Mouse (Mus musculus) liver, postnatal 0 days (tissue): ENCODE results near the gene Cgref1. TPM values are rescaled to one million over a fixed set of nuclear protein-coding genes. Genes with fewer than 3 reads are reported as not detected.

Experiments
- ATAC-seq: fragments of 200-750 bp; cut with Nextera tagmentation; 2 replicates; pipeline ENCODE4 v1.8.0; 2017; ENCODE audit warnings: mild to moderate bottlenecking, moderate library complexity
- DNase-seq: peaks from one replicate; pipeline ENCODE4 v3.0.0-alpha.2; 2016
- H3K27ac ChIP-seq: fragments of 300-500 bp; sonication (generic); 2 replicates; pipeline ENCODE4 v1.5.1; 2014; ENCODE audit warnings: antibody characterized with exemption, moderate library complexity, mild to moderate bottlenecking, low read depth
- H3K27me3 ChIP-seq: fragments of 300-500 bp; sonication (generic); 2 replicates; pipeline ENCODE4 v1.6.1; 2014; ENCODE audit warnings: low read length, control low read depth, mixed read lengths; ENCODE audit not compliant: insufficient read depth
- H3K36me3 ChIP-seq: fragments of 300-500 bp; sonication (generic); replicated peaks from 2 replicates; pipeline ENCODE4 v1.6.1; 2014; ENCODE audit warnings: mild to moderate bottlenecking, control low read depth, low read length, moderate library complexity, mixed read lengths; ENCODE audit not compliant: insufficient read depth
- H3K4me1 ChIP-seq: fragments of 300-500 bp; sonication (generic); 2 replicates; pipeline ENCODE4 v1.6.1; 2014; ENCODE audit warnings: antibody characterized with exemption, mild to moderate bottlenecking, control low read depth; ENCODE audit not compliant: insufficient read depth
- H3K4me2 ChIP-seq: fragments of 300-500 bp; sonication (generic); 2 replicates; pipeline ENCODE4 v1.6.1; 2014; ENCODE audit warnings: low read depth, mild to moderate bottlenecking, low read length, moderate library complexity, mixed read lengths
- H3K4me3 ChIP-seq: fragments of 300-500 bp; sonication (generic); 2 replicates; pipeline ENCODE4 v1.5.1; 2014; ENCODE audit warnings: low read depth, low read length
- H3K9ac ChIP-seq: fragments of 300-500 bp; sonication (generic); replicated peaks from 2 replicates; pipeline ENCODE4 v1.6.1; 2014; ENCODE audit warnings: mild to moderate bottlenecking, moderate library complexity
- H3K9me3 ChIP-seq: fragments of 300-500 bp; sonication (generic); 2 replicates; pipeline ENCODE4 v1.6.1; 2016; ENCODE audit warnings: mild to moderate bottlenecking, control low read depth, low read length, mixed read lengths
- CTCF ChIP-seq: sonication (generic); IDR thresholded peaks from 2 replicates; pipeline ENCODE4 v1.5.1; 2016; ENCODE audit warnings: antibody characterized with exemption, low read depth
- EP300 ChIP-seq: IDR thresholded peaks from 2 replicates; pipeline ENCODE4 v1.6.1; 2016; ENCODE audit warnings: antibody characterized with exemption, low read depth, mild to moderate bottlenecking
- WGBS: fragments of 180-500 bp; shearing (Covaris S2); extraction: QIAGEN DNeasy Blood & Tissue Kit; methylation state at CpG from one replicate; pipeline ENCODE4 v1.1.7; 2014; ENCODE audit not compliant: insufficient replicate concordance; 5-methylcytosine and 5-hydroxymethylcytosine counted together
- polyA plus RNA-seq: library from polyadenylated mRNA; unstranded; fragments of >200 nt; fragmentation: Nextera tagmentation; extraction: Ambion mirVana; gene quantifications from 2 replicates; pipeline ENCODE4 v1.2.1, GENCODE M21; 2015

The Cgref1 gene
- polyA plus RNA-seq, 1 experiment from 2014 or later: 18.7 TPM

- Histone ChIP-seq H3K4me3 (no peak overlapping the region), H3K9me3 (no peaks in the 10 kb centered on the region), H3K4me2 (no peak overlapping the region), H3K9ac (no peak overlapping the region), H3K27ac (no peak overlapping the region), H3K36me3 (0 out of 2 replicates have a peak, but pooled peaks cover 2% of the 10 kb centered on the region), H3K27me3 (no peaks in the 10 kb centered on the region), H3K4me1 (no peaks in the 10 kb centered on the region)
- no peak for ATAC-seq
- no peak for TF ChIP-seq EP300
- peak; percentile 24; the same call in 1 of the 2 replicates for TF ChIP-seq CTCF
- DNase-seq: no peak
- WGBS: 80% methylated on average over 5 of the region's 5 CpGs
These were observed 10.5 kb downstream of the Cgref1 start for GRCm38 (mm10) chr5:30934725-30935461.

DNA sequence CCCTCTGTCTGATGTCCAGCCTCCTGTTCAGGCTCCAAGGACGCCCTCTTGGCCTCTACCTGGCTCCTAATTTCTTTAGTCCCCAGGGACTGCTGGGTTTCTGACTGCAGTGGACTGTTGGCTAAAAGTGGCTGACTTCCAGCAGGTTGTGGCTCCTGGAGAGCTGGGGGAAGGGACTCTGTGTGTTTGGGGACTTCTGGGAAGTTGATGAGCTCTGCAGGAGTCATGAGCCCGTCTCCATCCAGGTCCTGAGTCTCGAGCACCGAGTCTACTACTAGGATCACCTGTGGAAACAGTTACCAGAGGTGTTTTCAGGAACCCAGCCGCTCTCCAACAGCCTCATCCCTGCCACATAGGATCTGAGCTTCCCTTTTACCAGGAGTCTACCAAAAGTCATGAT is 11.7 kb downstream of the Cgref1 start:
- ATAC-seq (no peak), DNase-seq (no peak)
- Histone ChIP-seq H3K9ac (no peak overlapping the region), H3K4me1 (no peaks in the 10 kb centered on the region), H3K27me3 (no peaks in the 10 kb centered on the region), H3K27ac (no peak overlapping the region), H3K36me3 (peaks cover 2% of the 10 kb centered on the region; the same call in 1 of the 2 replicates), H3K4me3 (no peak overlapping the region), H3K9me3 (no peaks in the 10 kb centered on the region), H3K4me2 (no peak overlapping the region)
- TF ChIP-seq CTCF (no peak), EP300 (no peak)
- WGBS: 71% methylated on average over 5 of the region's 5 CpGs

DNA sequence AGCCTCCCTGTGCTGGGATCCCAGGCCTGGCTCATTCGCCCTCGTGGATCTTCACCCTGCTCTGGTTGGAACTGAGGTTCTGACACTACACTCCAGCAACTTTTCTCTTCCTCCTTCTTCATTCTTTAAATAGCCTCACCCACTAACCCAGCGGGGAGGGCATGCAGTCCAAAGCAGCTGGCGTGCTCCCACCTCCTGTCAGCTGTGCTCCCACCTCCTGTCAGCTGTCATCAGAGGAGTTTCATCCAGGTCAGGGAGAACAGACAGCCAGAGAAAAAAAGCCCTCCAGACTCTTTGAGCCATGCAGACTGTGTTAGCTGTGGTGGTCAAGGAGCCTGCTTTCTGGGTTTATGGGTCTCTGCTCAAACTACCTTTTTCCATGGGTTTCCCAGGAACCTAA is 14.0 kb downstream of the Cgref1 start:
- Histone ChIP-seq H3K9me3 (no peaks in the 10 kb centered on the region), H3K4me1 (no peaks in the 10 kb centered on the region; the same call in 1 of the 2 replicates), H3K4me2 (no peak overlapping the region), H3K27ac (no peak overlapping the region), H3K4me3 (no peak overlapping the region), H3K36me3 (peaks cover 6% of the 10 kb centered on the region; the same call in 1 of the 2 replicates), H3K9ac (no peak overlapping the region), H3K27me3 (no peaks in the 10 kb centered on the region)
- TF ChIP-seq EP300 (no peak), CTCF (no peak)
- 68% methylated on average over 4 of the region's 4 CpGs for WGBS
- DNase-seq (no peak), ATAC-seq (no peak)

DNA sequence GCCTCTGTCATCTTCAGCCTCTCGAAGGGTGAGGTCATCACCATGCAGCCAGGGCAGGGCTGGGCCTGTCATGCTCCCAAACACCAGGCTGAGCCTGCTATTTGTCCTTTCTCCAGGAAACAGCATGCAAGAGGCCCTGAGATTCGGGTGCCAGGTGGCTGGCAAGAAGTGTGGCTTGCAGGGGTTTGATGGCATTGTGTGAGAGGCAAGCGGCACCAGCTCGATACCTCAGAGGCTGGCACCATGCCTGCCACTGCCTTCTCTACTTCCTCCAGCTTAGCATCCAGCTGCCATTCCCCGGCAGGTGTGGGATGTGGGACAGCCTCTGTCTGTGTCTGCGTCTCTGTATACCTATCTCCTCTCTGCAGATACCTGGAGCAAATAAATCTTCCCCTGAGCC is 14.5 kb downstream of the Cgref1 start:
- 78% methylated on average over 6 of the region's 6 CpGs for WGBS
- H3K9ac ChIP-seq: no peak overlapping the region
- H3K36me3 ChIP-seq: peaks cover 6% of the 10 kb centered on the region; the same call in 1 of the 2 replicates
- no peak overlapping the region for H3K4me2 ChIP-seq
- H3K4me3 ChIP-seq: no peak overlapping the region
- H3K9me3 ChIP-seq: no peaks in the 10 kb centered on the region
- no peak for DNase-seq
- no peaks in the 10 kb centered on the region for H3K27me3 ChIP-seq
- H3K27ac ChIP-seq: no peak overlapping the region
- TF ChIP-seq EP300 (no peak), CTCF (no peak)
- ATAC-seq: no peak
- H3K4me1 ChIP-seq: no peaks in the 10 kb centered on the region; the same call in 1 of the 2 replicates

- H3K4me3 ChIP-seq: no peak overlapping the region
- H3K27me3 ChIP-seq: no peaks in the 10 kb centered on the region
- WGBS: 51% methylated on average over 4 of the region's 4 CpGs
- no peaks in the 10 kb centered on the region; the same call in 1 of the 2 replicates for H3K4me1 ChIP-seq
- TF ChIP-seq EP300 (no peak), CTCF (peak; percentile 73)
- DNase-seq (peak; percentile 72), ATAC-seq (no peak)
- no peak overlapping the region for H3K4me2 ChIP-seq
- H3K27ac ChIP-seq: no peak overlapping the region
- H3K36me3 ChIP-seq: peaks cover 6% of the 10 kb centered on the region; the same call in 1 of the 2 replicates
- H3K9ac ChIP-seq: no peak overlapping the region
- H3K9me3 ChIP-seq: no peaks in the 10 kb centered on the region
These were observed 15.3 kb downstream of the Cgref1 start for GRCm38 (mm10) chr5:30930121-30930520.

DNA sequence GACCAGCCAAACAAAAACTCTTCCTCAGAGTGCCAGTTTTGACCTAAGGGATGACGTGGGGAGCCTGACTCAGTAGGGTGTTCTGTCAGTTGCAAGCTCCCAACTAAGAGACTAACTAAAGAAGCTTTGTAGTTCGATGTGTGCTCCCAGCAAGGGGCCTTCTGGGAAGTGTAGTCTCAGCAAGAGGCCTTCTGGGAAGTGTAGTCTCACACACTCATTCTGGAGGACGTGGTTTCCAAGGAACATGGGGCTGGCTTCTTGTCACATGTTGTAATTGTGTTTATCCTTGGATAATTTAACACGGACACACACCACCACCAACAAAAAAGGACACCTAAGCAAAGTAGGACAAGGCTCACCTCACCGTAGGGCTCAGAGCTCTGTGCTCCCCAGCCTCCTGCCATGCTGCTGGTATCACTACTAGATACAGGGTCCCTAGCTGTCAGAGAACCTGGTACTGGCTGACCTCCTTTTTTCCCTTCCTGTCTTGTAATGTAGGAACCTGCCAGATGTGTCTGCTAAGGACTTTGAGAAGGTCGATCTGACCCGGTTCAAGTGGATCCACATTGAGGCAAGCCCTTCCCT is 17.4 kb downstream of the Cgref1 start:
- no peak for DNase-seq
- Histone ChIP-seq H3K27ac (no peak overlapping the region), H3K36me3 (peaks cover 6% of the 10 kb centered on the region; the same call in 1 of the 2 replicates), H3K27me3 (no peaks in the 10 kb centered on the region), H3K9ac (no peak overlapping the region), H3K9me3 (no peaks in the 10 kb centered on the region), H3K4me1 (peaks cover 7% of the 10 kb centered on the region), H3K4me2 (0 out of 2 replicates have a peak overlapping the region, but pooled peaks have one; percentile 7), H3K4me3 (no peak overlapping the region)
- no peak for TF ChIP-seq EP300
- no peak for TF ChIP-seq CTCF
- peak; percentile 30; the same call in 1 of the 2 replicates for ATAC-seq
- 50% methylated on average over 7 of the region's 7 CpGs for WGBS
